Mouse (Mus musculus) heart, embryonic 14.5 days (tissue): ENCODE results near the gene Rhbdl1. TPM values are rescaled to one million over a fixed set of nuclear protein-coding genes. Genes with fewer than 3 reads are reported as not detected.

Experiments
- ATAC-seq: fragments of 200-750 bp; cut with Nextera tagmentation; 2 replicates; pipeline ENCODE4 v1.8.0; 2017; ENCODE audit warnings: low read depth, moderate TSS enrichment; ENCODE audit not compliant: insufficient number of reproducible peaks, insufficient read depth, low FRiP score
- H3K27ac ChIP-seq, 2 experiments: fragments of 200-500 bp in 1 of 2; fragments of 300-500 bp in 1 of 2; sonication (generic) in 1 of 2; replicated peaks in 1 of 2; 2 replicates each; pipeline ENCODE4 v1.5.1; 2012 to 2014; ENCODE audit warnings: low read depth in 2 of 2, low read length in 2 of 2, control low read depth in 1 of 2, mild to moderate bottlenecking in 1 of 2, mixed read lengths in 1 of 2; ENCODE audit not compliant: control insufficient read depth in 1 of 2, insufficient read depth in 1 of 2
- H3K27me3 ChIP-seq: fragments of 300-500 bp; sonication (generic); 2 replicates; pipeline ENCODE4 v1.6.1; 2014; ENCODE audit warnings: mild to moderate bottlenecking, low read length, control low read depth; ENCODE audit not compliant: control insufficient read depth, insufficient read depth
- H3K36me3 ChIP-seq: fragments of 300-500 bp; sonication (generic); 2 replicates; pipeline ENCODE4 v1.6.1; 2014; ENCODE audit warnings: mild to moderate bottlenecking, control low read depth, low read length, mixed read lengths; ENCODE audit not compliant: control insufficient read depth, insufficient read depth
- H3K4me1 ChIP-seq, 2 experiments: fragments of 200-500 bp in 1 of 2; fragments of 300-500 bp in 1 of 2; sonication (generic) in 1 of 2; 2 replicates each; pipeline ENCODE4 v1.6.1; 2012 to 2014; ENCODE audit warnings: low read length in 2 of 2, control low read depth in 1 of 2, mixed read lengths in 1 of 2; ENCODE audit not compliant: control insufficient read depth in 2 of 2, insufficient read depth in 2 of 2
- H3K4me2 ChIP-seq: fragments of 300-500 bp; sonication (generic); 2 replicates; pipeline ENCODE4 v1.6.1; 2014; ENCODE audit warnings: mild to moderate bottlenecking, low read length
- H3K4me3 ChIP-seq, 2 experiments: fragments of 200-500 bp in 1 of 2; fragments of 300-500 bp in 1 of 2; sonication (generic) in 1 of 2; 2 replicates each; pipeline ENCODE4 v1.5.1; 2012 to 2014; ENCODE audit warnings: low read length in 2 of 2, mild to moderate bottlenecking in 2 of 2, control low read depth in 1 of 2, low read depth in 1 of 2, moderate library complexity in 1 of 2; ENCODE audit not compliant: control insufficient read depth in 1 of 2, insufficient read depth in 1 of 2
- H3K9ac ChIP-seq: fragments of 300-500 bp; sonication (generic); 2 replicates; pipeline ENCODE4 v1.6.1; 2014; ENCODE audit warnings: mild to moderate bottlenecking, low read length
- H3K9me3 ChIP-seq: fragments of 300-500 bp; sonication (generic); 2 replicates; pipeline ENCODE4 v1.6.1; 2016; ENCODE audit warnings: low read length, control low read depth; ENCODE audit not compliant: control insufficient read depth
- WGBS: fragments of 180-500 bp; shearing (Covaris S2); extraction: QIAGEN DNeasy Blood & Tissue Kit; methylation state at CpG from one replicate; pipeline ENCODE4 v1.1.7; 2014; 5-methylcytosine and 5-hydroxymethylcytosine counted together
- polyA plus RNA-seq: library from polyadenylated mRNA; unstranded; fragments of >200 nt; fragmentation: Nextera tagmentation; extraction: Ambion mirVana; gene quantifications from 2 replicates; pipeline ENCODE4 v1.2.1, GENCODE M21; 2014

Rhbdl1 gene
- polyA plus RNA-seq, 1 experiment from 2014 or later = 1.5 TPM

- H3K36me3 ChIP-seq = peaks cover 36% of the 10 kb centered on the region
- H3K27ac ChIP-seq = no peak overlapping the region
- H3K27me3 ChIP-seq = no peaks in the 10 kb centered on the region
- no peak overlapping the region for H3K4me2 ChIP-seq
- H3K4me1 ChIP-seq = peaks cover 12 to 37% of the 10 kb centered on the region in 2 experiments
- no peak for ATAC-seq
- H3K9ac ChIP-seq = no peak overlapping the region
- no peaks in the 10 kb centered on the region for H3K9me3 ChIP-seq
- whole genome bisulfite sequencing = 86% methylated on average over 11 of the region's 11 CpGs
- no peak overlapping the region for H3K4me3 ChIP-seq
Observed at GRCm38 (mm10) chr17:25865288-25865687, 28.2 kb upstream of the Rhbdl1 start.

DNA sequence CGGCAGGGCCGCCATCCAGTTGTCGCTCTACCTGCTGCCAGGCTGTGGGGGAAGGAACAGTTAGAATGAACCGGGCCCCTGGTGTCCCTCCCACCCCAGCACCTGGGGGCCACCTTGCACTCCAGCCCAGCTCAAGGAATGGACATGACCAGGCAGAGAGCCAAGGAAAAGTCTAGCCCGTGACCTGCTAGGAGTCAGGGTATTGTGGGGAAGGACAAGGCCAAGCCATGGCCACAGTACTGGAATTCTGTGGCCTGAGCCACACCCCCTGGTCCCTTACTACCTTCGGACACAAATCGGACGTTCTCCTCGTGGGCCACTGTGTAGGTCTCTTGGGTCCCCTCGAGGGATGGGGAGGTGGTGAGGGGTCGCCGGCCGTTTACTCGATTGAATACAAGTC lies 27.2 kb upstream of the Rhbdl1 start:
- WGBS = 90% methylated on average over 14 of the region's 14 CpGs

GRCm38 (mm10) chr17:25863681-25864080 lies 26.6 kb upstream of the Rhbdl1 start:
- Histone ChIP-seq H3K4me1 (peaks cover 9 to 32% of the 10 kb centered on the region in 2 experiments), H3K27ac (no peak overlapping the region), H3K4me3 (no peak overlapping the region), H3K36me3 (peaks cover 36% of the 10 kb centered on the region), H3K4me2 (no peak overlapping the region), H3K9me3 (no peaks in the 10 kb centered on the region), H3K27me3 (no peaks in the 10 kb centered on the region), H3K9ac (no peak overlapping the region)
- 90% methylated on average over 6 of the region's 6 CpGs for WGBS
- no peak for ATAC-seq

More for the DNA sequence above, 27.2 kb upstream of the Rhbdl1 start:
- no peak overlapping the region for H3K4me2 ChIP-seq
- peaks cover 12 to 37% of the 10 kb centered on the region in 2 experiments for H3K4me1 ChIP-seq
- no peak overlapping the region for H3K9ac ChIP-seq
- H3K36me3 ChIP-seq = peaks cover 36% of the 10 kb centered on the region
- no peaks in the 10 kb centered on the region for H3K9me3 ChIP-seq
- no peak for ATAC-seq
- no peak overlapping the region for H3K4me3 ChIP-seq
- no peak overlapping the region for H3K27ac ChIP-seq
- no peaks in the 10 kb centered on the region for H3K27me3 ChIP-seq

GRCm38 (mm10) chr17:25861704-25862612 lies 24.9 kb upstream of the Rhbdl1 start:
- ATAC-seq = no peak

DNA sequence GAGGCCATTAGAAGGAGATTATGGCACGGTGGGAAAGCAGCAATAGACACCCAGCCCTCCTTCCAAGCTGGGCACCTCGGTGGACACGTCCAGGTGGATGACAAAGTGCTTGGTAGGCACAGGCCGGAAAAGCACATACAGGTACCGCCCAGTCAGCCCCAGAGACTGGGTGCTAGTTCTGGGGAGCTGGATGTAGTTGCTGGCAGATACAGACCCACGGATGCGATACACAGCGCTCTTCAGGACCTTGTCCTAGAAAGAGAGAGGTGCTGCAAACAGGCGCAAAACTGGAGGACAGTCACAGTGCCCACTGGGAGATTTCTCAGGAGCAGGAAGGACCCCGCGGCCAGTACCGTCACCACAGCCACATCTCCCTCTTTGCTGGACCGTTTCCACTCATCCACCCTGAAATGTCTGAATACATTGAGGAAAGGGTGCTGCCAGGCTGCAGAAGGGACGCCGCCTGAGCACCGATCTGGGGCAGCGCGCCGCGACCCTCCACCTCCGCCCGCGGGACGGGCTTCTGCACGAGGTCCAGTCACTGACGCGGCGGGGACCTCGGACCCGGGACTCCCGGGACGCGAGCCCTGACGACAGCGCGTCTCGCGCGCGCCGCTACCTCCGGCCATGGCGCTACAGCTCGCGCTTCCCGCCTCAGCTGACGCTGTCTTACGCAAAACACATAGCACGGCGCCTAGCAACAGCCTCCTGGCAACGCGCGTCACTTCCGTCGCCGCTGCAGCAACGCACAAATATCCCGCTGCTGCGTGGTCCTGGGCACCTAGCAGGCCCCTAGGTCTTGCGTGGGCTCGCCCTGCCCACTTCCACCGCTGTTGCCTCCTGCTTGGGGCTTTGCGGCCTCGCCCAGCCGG lies 24.0 kb upstream of the Rhbdl1 start, which contains the start of gene Wdr90:
Gene Wdr90, minus strand, starts transcription at position 670 of the 872 bp plus-strand sequence.
- Histone ChIP-seq H3K27ac (peak within 1 kb of the TSS; percentile 20 to 80; a peak in 2 of 4 replicates), H3K36me3 (peaks cover 31% of the 10 kb centered on the region), H3K4me1 (peaks cover 5 to 18% of the 10 kb centered on the region in 2 experiments; a peak in 3 of 4 replicates), H3K9me3 (no peaks in the 10 kb centered on the region), H3K27me3 (no peaks in the 10 kb centered on the region), H3K9ac (peak within 1 kb of the TSS; percentile 83), H3K4me2 (peak within 1 kb of the TSS; percentile 95), H3K4me3 (peak within 1 kb of the TSS; percentile 50 to 67)
- WGBS = 4% methylated on average over 64 of the region's 65 CpGs
- peak; percentile 83 for ATAC-seq

More at GRCm38 (mm10) chr17:25861704-25862612, 24.9 kb upstream of the Rhbdl1 start:
- Histone ChIP-seq H3K4me2 (peak overlapping the region; percentile 95), H3K27ac (peak overlapping the region; percentile 20 to 80; a peak in 2 of 4 replicates), H3K9ac (peak overlapping the region; percentile 83), H3K9me3 (no peaks in the 10 kb centered on the region), H3K36me3 (peaks cover 36% of the 10 kb centered on the region), H3K27me3 (no peaks in the 10 kb centered on the region), H3K4me3 (peak overlapping the region; percentile 50 to 67), H3K4me1 (peaks cover 7 to 24% of the 10 kb centered on the region in 2 experiments; a peak in 3 of 4 replicates)
- 15% methylated on average over 6 of the region's 6 CpGs for WGBS

- Histone ChIP-seq H3K27ac (no peak overlapping the region), H3K4me1 (peaks cover 5 to 18% of the 10 kb centered on the region in 2 experiments; a peak in 3 of 4 replicates), H3K9me3 (no peaks in the 10 kb centered on the region), H3K4me3 (no peak overlapping the region), H3K36me3 (peaks cover 27% of the 10 kb centered on the region), H3K9ac (no peak overlapping the region), H3K4me2 (no peak overlapping the region), H3K27me3 (no peaks in the 10 kb centered on the region)
- WGBS = 77% methylated on average over 6 of the region's 6 CpGs
- no peak for ATAC-seq
Observed at GRCm38 (mm10) chr17:25860229-25860628, 23.1 kb upstream of the Rhbdl1 start.

- Histone ChIP-seq H3K27me3 (no peaks in the 10 kb centered on the region), H3K27ac (peak within 1 kb of the TSS; percentile 28 to 89), H3K36me3 (peaks cover 50% of the 10 kb centered on the region), H3K4me3 (peak within 1 kb of the TSS; percentile 76 to 91), H3K9me3 (no peaks in the 10 kb centered on the region), H3K4me2 (peak within 1 kb of the TSS; percentile 88), H3K9ac (peak within 1 kb of the TSS; percentile 96), H3K4me1 (peaks cover 5 to 15% of the 10 kb centered on the region in 2 experiments)
- peak; percentile 92 for ATAC-seq
- 2% methylated on average over 14 of the region's 21 CpGs for WGBS
Observed at GRCm38 (mm10) chr17:25844396-25844901, 7.4 kb upstream of the Rhbdl1 start, which contains the start of gene Rhot2. TSS of gene Rhot2 (minus strand) at chr17:25844851.
